Mouse (Mus musculus) thymus, postnatal 4 days (tissue): ENCODE results near the gene Dnajc5g.

ENCODE experiments used
- DNase-seq: peaks from one replicate; pipeline ENCODE4 v3.0.0; 2021

The Dnajc5g gene

DNA sequence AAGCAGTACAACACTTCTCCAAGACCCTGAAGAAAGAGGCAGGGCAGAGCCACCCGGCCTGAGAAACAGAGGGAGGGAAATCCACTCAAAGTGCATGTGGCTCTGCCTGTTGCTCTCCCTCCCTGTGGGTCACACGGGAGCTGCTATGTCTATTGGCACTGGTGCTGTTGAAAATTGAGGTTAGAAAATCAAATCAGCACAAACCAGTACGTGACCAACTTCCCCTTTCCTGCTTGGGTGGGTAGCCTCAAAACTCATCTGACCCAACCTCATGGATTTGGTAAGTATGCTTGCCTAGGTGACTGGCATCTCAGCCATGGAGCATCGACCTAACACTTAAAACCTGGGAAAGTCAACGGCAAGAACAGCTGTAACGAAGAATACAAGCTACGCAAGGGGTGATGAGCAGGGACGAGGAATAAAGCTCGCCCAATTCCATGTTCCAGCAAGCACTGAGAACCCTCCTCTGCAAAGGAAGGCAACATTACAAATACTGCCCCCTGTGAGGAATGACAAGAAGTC is at the start of gene Dnajc5g:
Gene Dnajc5g (plus strand): TSS at position 472 of the 522 bp plus-strand sequence.
- DNase-seq = no peak

DNA sequence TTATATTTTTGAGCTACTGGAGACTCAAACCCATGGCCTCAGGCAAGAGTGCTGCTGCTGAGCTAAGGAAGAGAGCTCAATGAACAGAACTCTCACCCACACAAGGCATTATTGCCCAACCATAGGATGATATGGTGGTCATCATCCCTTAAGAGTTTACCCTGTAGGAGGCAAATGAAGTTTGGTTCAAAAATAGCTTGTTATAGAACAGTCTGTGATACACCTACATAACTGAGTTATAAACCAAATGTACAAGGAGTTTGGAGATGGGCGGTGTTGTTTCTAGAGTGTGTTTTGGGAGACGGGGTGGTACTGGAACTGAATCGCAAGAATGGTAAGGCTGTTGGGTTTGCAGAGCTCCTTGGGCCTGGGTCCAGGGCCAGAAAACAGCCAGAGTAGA is 36.3 kb upstream of the Dnajc5g start:
- DNase-seq = no peak

DNA sequence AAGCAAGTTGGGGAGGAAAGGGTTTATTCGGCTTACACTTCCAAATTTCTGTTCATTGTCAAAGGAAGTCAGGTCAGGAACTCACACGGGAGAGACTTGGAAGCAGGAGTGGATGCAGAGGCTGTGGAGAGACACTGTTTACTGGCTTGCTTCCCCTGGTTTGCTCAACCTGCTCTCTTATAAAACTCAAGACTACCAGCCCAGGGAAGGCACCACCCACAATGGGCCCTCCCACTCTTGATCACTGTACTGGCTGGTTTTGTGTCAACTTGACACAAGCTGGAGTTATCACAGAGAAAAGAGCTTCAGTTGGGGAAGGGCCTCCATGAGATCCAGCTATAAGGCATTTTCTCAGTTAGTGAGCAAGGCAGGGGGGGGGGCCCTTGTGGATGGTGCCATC is 35.0 kb upstream of the Dnajc5g start:
- no peak for DNase-seq

DNA sequence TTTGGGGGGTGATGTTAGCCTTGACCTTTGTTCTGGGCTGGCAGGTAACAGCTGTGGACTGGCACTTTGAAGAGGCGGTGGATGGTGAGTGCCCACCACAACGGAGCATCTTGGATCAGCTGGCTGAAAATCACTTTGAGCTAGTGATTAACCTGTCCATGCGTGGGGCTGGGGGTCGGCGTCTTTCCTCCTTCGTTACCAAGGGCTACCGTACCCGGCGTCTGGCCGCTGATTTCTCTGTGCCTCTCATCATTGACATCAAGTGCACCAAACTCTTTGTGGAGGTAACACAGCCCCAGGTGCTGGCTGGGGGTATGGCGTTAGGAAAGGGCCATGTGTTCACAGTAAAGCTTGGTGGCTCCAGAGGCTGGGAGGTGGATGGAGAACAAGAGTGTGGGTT is 34.3 kb upstream of the Dnajc5g start:
- no peak for DNase-seq

DNA sequence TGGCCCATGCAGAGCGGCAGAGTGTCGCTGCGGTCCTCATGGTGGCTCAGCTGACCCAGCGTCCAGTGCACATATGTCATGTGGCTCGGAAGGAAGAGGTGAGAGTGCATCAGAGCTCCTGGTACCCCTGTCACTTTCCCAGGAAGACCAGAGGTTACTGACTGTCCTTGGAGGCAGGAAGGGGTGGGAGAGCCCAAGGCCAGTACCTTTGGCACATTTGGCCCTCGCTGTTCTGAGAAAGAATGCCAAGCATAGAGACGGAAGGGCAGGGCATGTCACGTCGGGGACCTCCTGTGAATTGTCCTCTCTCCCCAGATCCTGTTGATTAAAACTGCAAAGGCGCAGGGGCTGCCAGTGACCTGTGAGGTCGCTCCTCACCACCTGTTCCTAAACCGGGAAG is 32.9 kb upstream of the Dnajc5g start:
- no peak for DNase-seq

DNA sequence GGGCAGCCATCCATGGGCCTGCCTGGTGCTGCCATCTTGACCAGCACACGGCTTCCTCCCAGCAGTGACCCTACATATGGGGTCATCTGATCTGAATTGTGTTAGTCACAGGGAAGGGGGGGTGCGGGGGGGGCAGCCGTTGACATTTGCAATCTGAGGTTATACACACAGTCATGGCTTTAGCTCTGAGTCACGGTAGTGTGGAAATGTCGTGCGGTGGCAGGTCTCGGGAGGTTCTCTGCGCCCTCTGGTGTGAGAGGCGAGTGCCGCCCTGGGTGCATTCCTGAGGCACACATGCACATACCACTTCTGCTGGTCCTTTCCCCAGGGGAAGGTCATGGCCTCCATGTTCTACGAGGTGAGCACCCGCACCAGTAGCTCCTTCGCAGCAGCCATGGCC is 29.7 kb upstream of the Dnajc5g start:
- no peak for DNase-seq

DNA sequence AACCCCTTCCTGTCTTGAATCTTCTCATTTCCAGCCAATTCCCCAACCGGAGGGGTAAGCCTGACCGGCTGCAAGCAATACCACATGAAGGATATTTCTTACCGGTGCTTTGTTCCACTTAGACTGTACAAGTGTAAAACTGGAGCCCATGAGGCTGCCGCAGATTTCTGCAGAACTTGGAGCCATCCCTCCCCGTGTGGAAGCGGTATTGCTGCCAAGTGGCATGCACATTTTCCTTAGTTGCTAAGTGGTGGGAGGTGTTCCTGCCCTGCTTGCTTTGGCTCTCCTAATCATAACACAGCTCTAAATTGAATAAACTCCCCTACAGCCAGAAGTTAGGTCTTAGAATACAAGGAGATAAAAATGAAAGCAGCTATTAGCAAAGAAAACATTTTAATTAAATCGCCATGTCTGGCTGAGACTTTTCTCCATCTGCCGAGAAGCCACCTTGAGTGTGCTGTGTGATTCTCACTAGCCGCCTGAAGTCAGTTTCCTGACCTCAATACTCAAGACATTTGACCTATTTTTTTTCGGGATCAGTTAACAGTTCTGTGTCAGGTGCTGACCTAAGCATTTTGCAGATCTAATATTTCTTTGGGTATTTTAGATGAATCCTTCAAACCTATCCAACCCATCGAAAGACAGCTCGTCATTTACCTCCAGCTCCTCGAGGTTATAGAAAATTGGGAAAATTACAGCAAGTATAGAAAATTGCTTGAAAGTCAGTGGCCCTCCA is 25.9 kb upstream of the Dnajc5g start:
- DNase-seq = no peak

DNA sequence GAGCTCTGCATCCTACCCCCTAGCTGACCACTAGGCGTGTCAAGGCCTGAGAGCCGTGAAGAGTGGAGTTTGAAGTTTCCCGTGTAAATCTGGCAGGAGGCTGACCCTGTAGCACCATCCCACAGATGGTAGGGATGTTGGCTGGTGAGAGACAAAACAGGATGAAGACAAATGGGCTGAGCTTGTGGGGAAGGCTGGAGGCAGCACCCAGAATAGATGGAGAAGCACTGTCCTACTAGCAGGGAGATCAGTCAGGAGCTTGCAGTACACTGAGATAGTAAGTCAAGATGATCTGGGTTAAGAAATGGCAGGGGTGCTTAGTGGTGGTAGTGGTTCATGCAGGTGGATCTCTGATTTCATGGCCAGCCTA is 25.3 kb upstream of the Dnajc5g start:
- DNase-seq = no peak

DNA sequence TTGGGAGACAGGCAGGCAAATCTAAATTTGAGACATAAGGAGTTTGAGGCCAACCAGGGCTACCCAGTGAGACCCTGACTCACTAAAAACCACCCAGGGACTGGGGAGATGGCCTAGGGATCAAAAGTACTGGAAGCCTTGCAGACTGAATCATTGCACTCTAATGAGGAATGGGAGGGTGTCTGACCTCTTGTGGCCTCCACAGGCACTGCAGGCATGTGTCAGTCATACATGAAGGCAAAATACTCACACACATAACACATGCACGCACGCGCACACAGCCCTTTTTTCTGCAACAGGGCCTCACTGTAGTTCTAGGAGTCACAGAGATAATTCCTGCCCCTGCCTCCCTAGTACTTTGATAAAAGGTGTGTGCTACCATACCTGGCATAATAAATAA is 24.7 kb upstream of the Dnajc5g start:
- peak; percentile 80 for DNase-seq

DNA sequence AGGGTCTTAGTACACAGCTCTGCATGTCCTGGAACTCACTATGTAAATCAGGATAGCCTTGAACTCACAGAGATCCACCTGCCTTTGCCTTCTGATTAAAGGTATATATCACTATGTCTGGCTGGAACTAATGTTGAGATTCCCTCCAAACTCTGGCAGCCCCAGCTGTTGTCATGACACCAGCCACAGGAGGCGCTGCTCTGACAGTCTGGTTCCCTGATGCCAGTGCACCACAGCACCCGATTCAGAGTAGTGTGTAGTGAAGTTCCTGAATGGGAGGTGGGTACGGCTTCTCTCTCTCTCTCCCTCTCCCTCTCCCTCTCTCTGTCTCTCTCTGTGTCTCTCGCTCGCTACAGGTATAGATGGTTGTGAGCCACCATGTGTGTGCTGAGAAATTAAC is 23.7 kb upstream of the Dnajc5g start:
- DNase-seq = peak; percentile 90

DNA sequence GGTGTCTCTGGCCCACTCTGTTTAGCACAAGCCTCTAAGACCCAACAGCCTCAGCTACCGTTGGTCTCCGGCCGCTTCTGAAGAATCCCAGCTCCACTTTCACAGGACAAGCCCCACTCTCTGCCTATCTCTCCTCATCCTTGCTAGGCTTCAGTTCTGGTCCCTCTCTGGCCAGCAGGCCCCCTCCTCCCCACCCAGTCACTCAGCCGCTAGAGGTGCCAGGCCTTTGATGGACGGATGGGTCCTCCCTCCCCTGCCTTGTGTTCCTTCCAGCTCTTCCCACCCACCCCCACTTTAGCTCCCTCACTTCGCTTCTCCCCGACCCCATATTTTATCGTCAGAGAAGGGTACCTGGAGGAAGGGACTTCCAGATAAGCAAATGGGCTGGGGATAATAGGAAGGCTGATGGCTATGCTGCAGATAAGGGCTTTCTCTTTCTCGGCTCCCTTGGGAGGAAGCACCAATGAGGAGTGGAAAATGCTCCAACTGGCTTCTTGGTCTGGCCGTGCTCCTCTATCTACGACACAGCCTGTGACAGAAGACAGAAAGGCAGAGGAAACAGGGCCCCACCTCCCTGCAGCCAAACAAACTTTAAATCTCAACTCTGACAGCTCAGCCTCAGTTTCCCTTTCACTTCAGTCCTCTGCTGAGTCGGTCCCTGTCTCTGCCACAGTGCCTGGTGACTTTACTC is 23.0 kb upstream of the Dnajc5g start:
- DNase-seq = no peak

DNA sequence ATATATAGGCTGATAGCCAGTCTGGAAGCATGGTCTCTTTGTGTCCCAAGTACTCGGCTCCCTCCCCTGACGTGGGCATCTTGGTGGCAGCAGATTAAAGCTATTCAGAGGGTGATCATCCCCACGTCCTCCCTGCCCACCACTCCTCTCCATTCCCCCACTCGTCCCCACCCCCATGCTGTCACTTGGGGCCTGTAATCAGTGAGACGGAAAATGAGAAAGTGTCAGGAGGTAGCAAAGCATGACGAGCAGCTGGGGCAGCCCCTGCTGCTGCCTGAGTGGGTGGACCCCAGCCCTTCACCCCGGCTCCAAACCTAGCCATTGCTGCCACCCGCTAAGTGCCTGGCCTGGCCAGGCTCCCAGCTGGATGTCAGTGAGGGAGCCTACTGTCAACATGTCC is 22.1 kb upstream of the Dnajc5g start:
- DNase-seq = no peak

DNA sequence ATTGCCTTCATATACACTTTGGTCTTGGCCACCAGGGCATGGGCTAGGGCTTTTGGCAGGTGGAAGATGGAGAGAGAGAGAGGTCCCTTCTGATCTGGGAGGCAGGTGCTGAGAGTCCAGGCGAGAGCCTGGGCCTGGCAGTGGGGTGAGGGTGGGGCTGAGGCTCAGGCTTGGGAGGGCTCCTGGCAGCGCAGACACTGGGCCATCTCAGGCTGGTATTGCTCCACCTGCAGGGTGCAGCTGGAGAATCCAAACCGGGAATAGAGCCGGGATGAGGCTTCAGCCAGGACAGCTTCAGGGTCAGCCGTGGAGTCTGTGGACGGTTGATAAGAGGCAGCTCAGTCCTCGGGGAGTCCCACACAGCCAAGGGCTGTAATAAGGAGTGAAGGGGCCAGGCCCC is 19.5 kb upstream of the Dnajc5g start:
- DNase-seq = no peak

DNA sequence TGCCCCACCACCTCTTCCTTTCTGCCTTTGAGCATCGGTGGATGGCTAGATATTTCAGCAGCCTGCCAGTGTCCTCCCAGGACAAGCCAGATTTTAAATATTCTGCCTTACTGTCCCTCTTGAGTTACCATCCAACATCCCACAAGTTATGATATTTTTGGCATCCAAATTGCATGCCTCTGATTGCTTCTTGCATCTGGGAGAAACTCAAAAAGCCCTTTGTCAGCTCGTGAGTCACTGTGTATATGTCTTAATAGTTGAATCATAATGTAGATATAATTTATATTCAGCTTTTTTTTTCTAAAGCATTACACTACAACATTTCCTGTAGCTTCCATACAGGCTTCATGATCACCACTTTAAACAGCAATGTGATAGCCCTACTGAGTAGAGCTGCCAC is 19.0 kb upstream of the Dnajc5g start:
- no peak for DNase-seq

DNA sequence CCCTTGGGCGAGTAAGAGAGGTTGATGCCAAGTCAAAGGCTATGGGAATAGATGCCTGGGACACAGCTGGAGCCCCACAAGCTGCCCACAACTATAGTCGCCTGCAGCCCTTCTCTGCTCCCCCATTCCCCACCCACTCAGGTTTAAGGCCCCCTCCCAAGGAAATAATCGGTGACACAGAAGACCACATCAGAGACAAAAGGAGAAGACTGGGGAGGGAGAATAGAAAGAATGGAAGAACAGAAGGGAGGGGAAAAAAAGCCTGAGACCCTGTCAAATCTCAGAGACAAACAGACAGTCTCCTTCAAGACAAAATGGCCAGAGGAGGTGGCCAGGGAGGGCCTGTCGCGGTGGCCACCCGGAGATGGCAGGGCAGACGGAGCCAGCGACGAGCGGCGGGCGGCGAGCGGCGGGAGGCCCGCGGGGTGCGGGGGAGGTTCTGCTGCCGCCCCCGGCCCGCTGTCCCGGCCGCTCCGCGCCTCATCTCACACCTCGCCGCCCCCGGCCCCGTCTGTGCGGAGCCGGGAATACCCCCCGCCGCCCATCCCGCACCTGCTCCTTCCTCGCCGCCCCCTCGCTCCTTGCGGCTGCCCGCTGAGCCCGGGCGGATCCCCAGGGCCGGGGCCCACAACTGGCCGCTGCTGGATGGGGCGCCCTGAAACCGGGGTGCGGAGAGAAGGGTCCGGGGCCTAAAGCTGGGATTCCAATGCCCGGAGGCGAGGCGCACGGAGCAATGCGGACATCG is 13.7 kb upstream of the Dnajc5g start:
- no peak for DNase-seq

DNA sequence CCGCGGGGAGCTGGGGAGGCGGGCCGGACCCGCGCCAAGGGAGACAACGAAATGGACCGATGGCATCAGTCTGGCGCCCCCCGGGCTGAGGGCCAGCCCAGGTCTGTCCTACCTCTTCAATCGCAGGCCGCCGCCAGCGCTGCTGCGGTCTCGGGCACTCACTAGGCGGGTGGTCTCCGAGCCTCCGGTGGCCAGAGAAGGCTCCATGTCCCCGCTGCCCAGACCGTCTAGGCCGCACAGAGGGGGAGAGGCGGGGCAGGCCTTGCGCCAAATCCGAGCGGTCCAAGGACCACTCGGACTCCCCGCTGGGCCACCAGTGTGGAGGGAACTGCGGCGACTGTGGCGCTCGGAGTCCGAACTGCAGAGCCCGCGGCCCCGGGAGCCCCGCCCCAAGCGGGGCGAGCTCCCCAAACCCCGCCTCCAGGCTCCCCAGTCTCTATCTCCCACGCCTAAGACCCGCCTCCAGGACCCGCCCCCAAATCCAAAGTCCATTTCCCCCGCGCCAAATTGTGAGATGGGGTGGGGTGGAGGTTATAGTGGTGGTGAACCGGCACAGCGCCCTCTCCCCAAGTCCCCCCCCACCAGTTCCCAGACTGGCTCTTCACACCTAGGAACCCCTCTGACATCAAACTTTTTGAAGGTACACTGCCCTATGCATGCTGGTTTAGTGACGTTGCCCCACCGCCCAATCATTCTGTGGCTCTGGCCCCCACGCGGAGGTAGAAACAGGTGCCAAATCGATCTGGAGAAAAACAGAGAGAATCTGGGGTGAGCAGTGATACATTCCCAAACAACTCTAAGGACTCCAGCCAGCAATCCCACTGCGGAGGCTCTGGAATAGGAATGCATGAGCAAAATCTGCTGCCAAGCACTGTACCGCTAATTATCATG is 12.7 kb upstream of the Dnajc5g start:
- peak; percentile 73 for DNase-seq

DNA sequence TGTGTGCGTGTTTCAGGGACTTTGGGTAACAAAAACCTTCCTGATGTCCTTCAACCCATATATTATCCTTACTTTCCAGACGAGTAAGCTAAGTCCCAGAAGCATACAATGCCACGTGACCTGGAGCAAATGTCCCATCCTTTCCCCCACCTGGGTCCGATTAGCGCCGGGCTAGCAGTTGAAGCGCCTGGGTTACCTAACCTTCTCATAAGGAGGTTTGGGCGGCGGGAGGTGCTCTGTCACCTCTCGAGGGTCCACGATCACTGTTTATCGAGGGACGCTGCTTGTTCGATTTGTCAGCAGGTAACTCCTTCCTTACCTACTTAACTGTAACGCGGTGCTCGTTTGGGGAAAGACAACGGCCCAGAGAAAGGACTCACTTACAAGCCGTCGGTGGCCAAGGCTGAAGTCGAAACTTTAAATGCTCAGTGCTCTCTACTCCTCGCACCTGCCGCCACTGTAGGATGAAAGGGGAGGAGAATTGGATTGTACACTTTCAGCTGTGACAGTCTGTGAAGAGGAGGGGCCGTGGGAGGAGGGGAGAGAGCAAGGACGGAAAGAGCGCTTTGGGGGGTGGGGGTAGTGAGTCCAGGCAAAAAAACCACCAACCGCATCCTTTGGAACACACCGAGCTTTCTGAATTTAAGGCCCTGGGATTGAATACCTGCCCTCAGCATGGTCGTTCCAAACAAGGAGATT is 11.8 kb upstream of the Dnajc5g start:
- peak; percentile 50 for DNase-seq

DNA sequence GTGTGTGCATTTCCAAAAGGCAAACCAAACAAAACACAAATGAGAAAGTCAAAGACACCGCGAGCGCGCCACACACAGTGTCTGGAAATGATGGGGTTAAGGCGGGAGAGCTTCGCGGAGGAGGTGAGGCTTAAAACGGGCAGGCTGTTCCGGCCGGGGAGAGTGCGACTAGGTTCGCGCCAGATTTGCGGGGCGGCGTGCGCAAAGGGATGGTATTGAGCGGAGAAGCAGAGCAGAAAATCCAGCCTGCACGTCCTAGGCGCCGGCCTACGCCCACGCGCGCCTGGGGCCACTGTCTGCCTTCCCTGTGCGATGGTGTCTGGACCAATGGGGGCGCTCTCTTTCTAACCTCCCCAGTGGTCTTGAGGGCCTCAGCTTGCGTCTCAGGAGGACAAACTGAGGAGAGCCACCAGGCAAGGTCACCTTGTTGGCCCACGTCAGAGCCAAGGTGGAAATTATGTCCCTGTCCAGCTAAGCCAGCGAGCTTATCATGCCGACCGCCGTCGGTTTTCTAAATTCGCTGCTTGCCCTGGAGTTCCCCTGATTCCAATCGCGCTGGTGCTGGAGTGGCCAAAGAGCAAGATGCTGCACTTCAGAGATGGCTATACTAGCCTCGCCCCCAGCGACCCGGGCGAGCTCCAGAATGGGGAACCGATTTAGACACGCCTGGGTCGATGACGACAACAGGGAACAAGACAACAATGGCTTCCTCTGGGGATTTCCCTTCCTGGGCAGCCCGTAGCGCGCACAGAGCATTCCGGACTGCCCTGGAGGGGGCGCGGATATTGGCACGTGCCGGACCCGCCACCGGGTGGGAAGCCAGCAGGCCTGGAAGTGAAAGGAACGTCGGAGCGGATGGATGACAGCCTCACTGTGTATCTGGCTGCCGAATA is 11.0 kb upstream of the Dnajc5g start:
- DNase-seq = peak; percentile 61

DNA sequence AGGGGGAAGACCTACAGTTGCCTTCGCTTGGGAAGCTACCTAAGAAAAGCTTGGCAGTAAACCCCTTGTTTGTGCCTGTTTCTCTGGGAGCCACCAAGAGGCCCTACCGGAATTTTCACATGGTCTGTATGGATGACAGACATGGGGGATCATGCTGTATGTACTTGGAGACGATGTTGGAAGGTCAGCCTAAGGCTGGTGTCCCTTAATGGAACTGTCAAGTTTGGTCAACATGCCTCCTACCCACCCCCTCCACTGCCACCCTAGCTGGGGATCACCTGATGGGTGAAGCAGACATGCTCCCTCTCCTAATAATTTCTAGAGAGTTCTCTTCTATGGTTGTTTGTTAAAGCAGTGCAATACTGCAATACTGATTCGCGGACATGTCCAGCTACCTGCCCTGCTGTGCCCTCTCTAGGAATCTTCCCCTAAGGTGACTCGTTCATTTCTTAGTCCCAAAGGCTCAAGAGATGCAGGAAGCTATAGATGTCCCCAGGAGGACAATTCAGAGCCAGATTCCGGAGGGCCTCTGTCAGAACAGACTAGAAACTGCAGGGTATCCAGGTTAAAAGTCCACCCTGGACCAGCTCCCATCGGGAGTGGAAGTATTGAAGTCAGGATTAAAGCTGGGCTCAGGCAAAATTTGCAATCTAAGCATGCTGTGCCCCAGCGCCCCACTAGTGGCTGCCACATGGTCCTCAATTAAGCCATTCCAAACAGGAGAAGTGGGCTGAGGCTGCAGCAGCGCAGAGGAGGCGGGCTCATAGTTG is 10.2 kb upstream of the Dnajc5g start:
- no peak for DNase-seq

DNA sequence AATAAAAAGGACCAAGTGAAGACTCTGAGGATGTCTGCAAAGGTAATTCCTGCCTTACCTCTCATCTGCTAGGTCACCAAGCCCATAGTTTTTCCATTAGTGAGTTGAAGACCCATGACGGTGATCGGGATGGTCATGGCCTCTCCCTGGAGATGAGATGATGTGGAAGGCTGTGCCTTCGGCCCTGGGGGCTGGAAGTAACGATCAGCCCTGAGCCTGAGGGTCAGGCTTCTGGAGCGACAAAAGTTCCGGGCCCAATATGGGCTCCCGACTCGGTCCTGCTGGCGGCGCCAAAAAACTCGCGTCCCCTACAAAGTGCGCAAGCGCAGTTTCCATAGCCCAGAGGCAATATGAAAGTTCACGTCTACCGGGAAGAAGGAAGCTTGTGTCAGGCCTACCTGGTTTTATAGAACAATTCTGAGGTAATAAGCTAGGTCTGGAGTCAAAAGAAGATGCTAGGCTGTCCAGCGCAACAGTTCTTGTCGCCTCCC is 2.0 kb downstream of the Dnajc5g start, which contains the start of gene Slc30a3:
Gene Slc30a3 (minus strand): TSS at position 238 of the 491 bp plus-strand sequence.
- no peak for DNase-seq
